Mouse (Mus musculus): ENCODE data around the gene Phldb3.

GRCm38 (mm10) chr7:24611709-24612108, 1.1 kb downstream of the Phldb3 start:
- TF ChIP-seq CTCF (IDR thresholded peaks at IDR 0.05; ENCODE audit: low read depth, low read length) (no peak), POLR2A (IDR thresholded peaks at IDR 0.05; ENCODE audit: borderline replicate concordance, low read depth, low read length) (no peak)
